Mouse (Mus musculus) large intestine, adult 2 months (tissue): ENCODE results near the gene Mybpc1. TPM values are rescaled to one million over a fixed set of nuclear protein-coding genes. Genes with fewer than 3 reads are reported as not detected.
"Not testable (repeated sequence)": the region's sequence is repeated elsewhere in the genome, so short reads cannot be mapped to it uniquely, and the experiment has no call there.

ENCODE experiments used
- DNase-seq: peaks from one replicate; pipeline ENCODE4 v3.0.0-alpha.2; 2012; ENCODE audit warnings: low read depth, low spot score
- WGBS: fragments of 180-500 bp; shearing (Covaris S2); methylation state at CpG from one replicate; pipeline ENCODE4 v1.1.7; 2018; 5-methylcytosine and 5-hydroxymethylcytosine counted together
- polyA plus RNA-seq: library from polyadenylated mRNA; depleted of rRNA; stranded (reverse); fragments of >200 nt; gene quantifications from 2 replicates; pipeline ENCODE4 v1.2.3, GENCODE M21; 2012; rRNA removed

The Mybpc1 gene
- polyA plus RNA-seq, 1 experiment: 0.04 TPM

GRCm38 (mm10) chr10:88501886-88502765 is 102.8 kb downstream of the Mybpc1 start:
- WGBS: 37% methylated on average over 13 of the region's 13 CpGs
- DNase-seq: no peak

GRCm38 (mm10) chr10:88501370-88501769 is 103.6 kb downstream of the Mybpc1 start:
- 58% methylated on average over 10 of the region's 10 CpGs for WGBS

GRCm38 (mm10) chr10:88499993-88500392 is 105.0 kb downstream of the Mybpc1 start:
- DNase-seq: no peak
- 55% methylated on average over 5 of the region's 5 CpGs for WGBS

More at GRCm38 (mm10) chr10:88501370-88501769, 103.6 kb downstream of the Mybpc1 start:
- DNase-seq: no peak

- 27% methylated on average over 11 of the region's 11 CpGs for WGBS
- DNase-seq: no peak
Measured at GRCm38 (mm10) chr10:88496864-88497564, 107.9 kb downstream of the Mybpc1 start.

- DNase-seq: no peak
Measured at GRCm38 (mm10) chr10:88494959-88495587, 109.9 kb downstream of the Mybpc1 start.

GRCm38 (mm10) chr10:88492658-88493057 is 112.3 kb downstream of the Mybpc1 start:
- no peak for DNase-seq
- 78% methylated on average over 8 of the region's 8 CpGs for WGBS

More at GRCm38 (mm10) chr10:88494959-88495587, 109.9 kb downstream of the Mybpc1 start:
- 36% methylated on average over 4 of the region's 4 CpGs for WGBS

GRCm38 (mm10) chr10:88491632-88492031 is 113.3 kb downstream of the Mybpc1 start:
- DNase-seq: no peak
- WGBS: 59% methylated on average over 7 of the region's 7 CpGs

GRCm38 (mm10) chr10:88488629-88489028 is 116.3 kb downstream of the Mybpc1 start:
- no peak for DNase-seq
- 78% methylated on average over 5 of the region's 5 CpGs for WGBS

- not testable (repeated sequence) for DNase-seq
- 88% methylated on average over 10 of the region's 10 CpGs for WGBS
Measured at GRCm38 (mm10) chr10:88482866-88483265, 122.1 kb downstream of the Mybpc1 start.

Other genes starting within 250 kb of the Mybpc1 start
- gene Dram1, start 226.1 kb downstream of the Mybpc1 start, polyA plus RNA-seq: 5.5 and 5.8 TPM in 2 replicates
- 6.1 and 12.7 TPM in 2 replicates for gene Gnptab, start 226.0 kb downstream of the Mybpc1 start, polyA plus RNA-seq
- not detected in 2 replicates for gene Sycp3, start 145.6 kb downstream of the Mybpc1 start, polyA plus RNA-seq
- 27.0 and 54.9 TPM in 2 replicates for gene Chpt1, start 101.1 kb downstream of the Mybpc1 start, polyA plus RNA-seq
- 0.14 and 0.23 TPM in 2 replicates for gene Spic, start 79.9 kb upstream of the Mybpc1 start, polyA plus RNA-seq
- 31.0 and 33.1 TPM in 2 replicates for gene Arl1, start 125.7 kb upstream of the Mybpc1 start, polyA plus RNA-seq
- gene Utp20, start 221.7 kb upstream of the Mybpc1 start, polyA plus RNA-seq: 5.4 and 5.5 TPM in 2 replicates